Mouse (Mus musculus) megakaryocyte, embryonic 14.5 days (primary cell): ENCODE data around the gene Gas6.

ENCODE experiments used
- FLI1 ChIP-seq: IDR thresholded peaks from 2 replicates; pipeline ENCODE4 v1.6.1; 2012; ENCODE audit warnings: low read length, inconsistent platforms, mixed read lengths
- GATA1 ChIP-seq: IDR thresholded peaks from 3 replicates; pipeline ENCODE4 v1.6.1; 2012; ENCODE audit warnings: mixed read lengths, low read length, inconsistent platforms, borderline replicate concordance

GRCm38 (mm10) chr8:13493011-13493410 lies 1.3 kb downstream of the Gas6 start:
- TF ChIP-seq GATA1 (no peak), FLI1 (no peak)
